Mouse (Mus musculus) liver, postnatal 0 days (tissue): ENCODE data around the gene Gstm2. TPM values are rescaled to one million over a fixed set of nuclear protein-coding genes. Genes with fewer than 3 reads are reported as not detected.
"Not testable (repeated sequence)": the region's sequence is repeated elsewhere in the genome, so short reads cannot be mapped to it uniquely, and the experiment has no call there.

ENCODE experiments used
- ATAC-seq: fragments of 200-750 bp; cut with Nextera tagmentation; 2 replicates; pipeline ENCODE4 v1.8.0; 2017; ENCODE audit warnings: mild to moderate bottlenecking, moderate library complexity
- DNase-seq: peaks from one replicate; pipeline ENCODE4 v3.0.0-alpha.2; 2016
- H3K27ac ChIP-seq: fragments of 300-500 bp; sonication (generic); 2 replicates; pipeline ENCODE4 v1.5.1; 2014; ENCODE audit warnings: antibody characterized with exemption, moderate library complexity, mild to moderate bottlenecking, low read depth
- H3K27me3 ChIP-seq: fragments of 300-500 bp; sonication (generic); 2 replicates; pipeline ENCODE4 v1.6.1; 2014; ENCODE audit warnings: low read length, control low read depth, mixed read lengths; ENCODE audit not compliant: insufficient read depth
- H3K36me3 ChIP-seq: fragments of 300-500 bp; sonication (generic); replicated peaks from 2 replicates; pipeline ENCODE4 v1.6.1; 2014; ENCODE audit warnings: mild to moderate bottlenecking, control low read depth, low read length, moderate library complexity, mixed read lengths; ENCODE audit not compliant: insufficient read depth
- H3K4me1 ChIP-seq: fragments of 300-500 bp; sonication (generic); 2 replicates; pipeline ENCODE4 v1.6.1; 2014; ENCODE audit warnings: antibody characterized with exemption, mild to moderate bottlenecking, control low read depth; ENCODE audit not compliant: insufficient read depth
- H3K4me2 ChIP-seq: fragments of 300-500 bp; sonication (generic); 2 replicates; pipeline ENCODE4 v1.6.1; 2014; ENCODE audit warnings: low read depth, mild to moderate bottlenecking, low read length, moderate library complexity, mixed read lengths
- H3K4me3 ChIP-seq: fragments of 300-500 bp; sonication (generic); 2 replicates; pipeline ENCODE4 v1.5.1; 2014; ENCODE audit warnings: low read depth, low read length
- H3K9ac ChIP-seq: fragments of 300-500 bp; sonication (generic); replicated peaks from 2 replicates; pipeline ENCODE4 v1.6.1; 2014; ENCODE audit warnings: mild to moderate bottlenecking, moderate library complexity
- H3K9me3 ChIP-seq: fragments of 300-500 bp; sonication (generic); 2 replicates; pipeline ENCODE4 v1.6.1; 2016; ENCODE audit warnings: mild to moderate bottlenecking, control low read depth, low read length, mixed read lengths
- CTCF ChIP-seq: sonication (generic); IDR thresholded peaks from 2 replicates; pipeline ENCODE4 v1.5.1; 2016; ENCODE audit warnings: antibody characterized with exemption, low read depth
- EP300 ChIP-seq: IDR thresholded peaks from 2 replicates; pipeline ENCODE4 v1.6.1; 2016; ENCODE audit warnings: antibody characterized with exemption, low read depth, mild to moderate bottlenecking
- WGBS: fragments of 180-500 bp; shearing (Covaris S2); extraction: QIAGEN DNeasy Blood & Tissue Kit; methylation state at CpG from one replicate; pipeline ENCODE4 v1.1.7; 2014; ENCODE audit not compliant: insufficient replicate concordance; 5-methylcytosine and 5-hydroxymethylcytosine counted together
- polyA plus RNA-seq: library from polyadenylated mRNA; unstranded; fragments of >200 nt; fragmentation: Nextera tagmentation; extraction: Ambion mirVana; gene quantifications from 2 replicates; pipeline ENCODE4 v1.2.1, GENCODE M21; 2015

The Gstm2 gene
- polyA plus RNA-seq, 1 experiment from 2014 or later, result 11.7 TPM

- no peaks in the 10 kb centered on the region for H3K36me3 ChIP-seq
- WGBS, result 79% methylated on average over 5 of the region's 5 CpGs
- H3K27me3 ChIP-seq, result no peaks in the 10 kb centered on the region
- DNase-seq (no peak), ATAC-seq (no peak)
- TF ChIP-seq CTCF (no peak), EP300 (no peak)
- no peaks in the 10 kb centered on the region for H3K9me3 ChIP-seq
- H3K4me3 ChIP-seq, result no peak overlapping the region
- H3K4me1 ChIP-seq, result no peaks in the 10 kb centered on the region
- H3K27ac ChIP-seq, result no peak overlapping the region
- H3K9ac ChIP-seq, result no peak overlapping the region
- H3K4me2 ChIP-seq, result no peak overlapping the region
Measured at GRCm38 (mm10) chr3:107953906-107954305, 32.3 kb downstream of the Gstm2 start.

- 10% methylated on average over 6 of the region's 6 CpGs for WGBS
- ATAC-seq (peak; percentile 85), DNase-seq (peak; percentile 78)
- no peaks in the 10 kb centered on the region for H3K36me3 ChIP-seq
- H3K4me1 ChIP-seq, result no peaks in the 10 kb centered on the region
- H3K27ac ChIP-seq, result no peak overlapping the region
- H3K4me3 ChIP-seq, result no peak overlapping the region
- no peak overlapping the region for H3K9ac ChIP-seq
- TF ChIP-seq CTCF (peak; percentile 94), EP300 (no peak)
- no peak overlapping the region for H3K4me2 ChIP-seq
- H3K27me3 ChIP-seq, result no peaks in the 10 kb centered on the region
- H3K9me3 ChIP-seq, result no peaks in the 10 kb centered on the region
Measured at GRCm38 (mm10) chr3:107953328-107953755, 32.9 kb downstream of the Gstm2 start.

- Histone ChIP-seq H3K4me3 (no peak overlapping the region), H3K27ac (no peak overlapping the region), H3K9me3 (no peaks in the 10 kb centered on the region), H3K36me3 (no peaks in the 10 kb centered on the region), H3K4me1 (no peaks in the 10 kb centered on the region), H3K4me2 (no peak overlapping the region), H3K27me3 (no peaks in the 10 kb centered on the region), H3K9ac (no peak overlapping the region)
- ATAC-seq, result no peak
- DNase-seq, result no peak
- 79% methylated on average over 11 of the region's 11 CpGs for WGBS
- TF ChIP-seq EP300 (no peak), CTCF (no peak)
Measured at GRCm38 (mm10) chr3:107950531-107950930, 35.7 kb downstream of the Gstm2 start.

GRCm38 (mm10) chr3:107949461-107949860 is 36.8 kb downstream of the Gstm2 start:
- H3K9me3 ChIP-seq, H3K9ac ChIP-seq, ATAC-seq, H3K36me3 ChIP-seq, H3K27ac ChIP-seq, H3K4me3 ChIP-seq, H3K4me2 ChIP-seq, H3K4me1 ChIP-seq, H3K27me3 ChIP-seq, DNase-seq: not testable (repeated sequence)
- WGBS, result 79% methylated on average over 1 of the region's 1 CpGs

GRCm38 (mm10) chr3:107945729-107946128 is 40.5 kb downstream of the Gstm2 start:
- TF ChIP-seq CTCF, result peak; percentile 38
- no peak for TF ChIP-seq EP300

GRCm38 (mm10) chr3:107943239-107943990 is 42.8 kb downstream of the Gstm2 start, which contains the start of gene Gstm6:
TSS of gene Gstm6 (minus strand) at chr3:107943749.
- Histone ChIP-seq H3K27ac (peak within 1 kb of the TSS; percentile 40; the same call in 1 of the 2 replicates), H3K4me3 (peak within 1 kb of the TSS; percentile 5; the same call in 1 of the 2 replicates), H3K27me3 (no peaks in the 10 kb centered on the region), H3K36me3 (no peaks in the 10 kb centered on the region), H3K9ac (0 out of 2 replicates have a peak within 1 kb of the TSS, but pooled peaks have one; percentile 18), H3K4me1 (peaks cover 3% of the 10 kb centered on the region; the same call in 1 of the 2 replicates), H3K9me3 (no peaks in the 10 kb centered on the region), H3K4me2 (peak within 1 kb of the TSS; percentile 54)
- ATAC-seq, result peak; percentile 88
- TF ChIP-seq CTCF (peak; percentile 68), EP300 (no peak)
- WGBS, result 31% methylated on average over 20 of the region's 20 CpGs
- peak; percentile 45 for DNase-seq

More at GRCm38 (mm10) chr3:107945729-107946128, 40.5 kb downstream of the Gstm2 start:
- Histone ChIP-seq H3K27me3 (no peaks in the 10 kb centered on the region), H3K36me3 (no peaks in the 10 kb centered on the region), H3K9me3 (no peaks in the 10 kb centered on the region), H3K4me3 (no peak overlapping the region), H3K4me2 (no peak overlapping the region), H3K9ac (no peak overlapping the region), H3K27ac (no peak overlapping the region), H3K4me1 (no peaks in the 10 kb centered on the region)
- DNase-seq (no peak), ATAC-seq (no peak)
- WGBS, result 54% methylated on average over 4 of the region's 4 CpGs
